Mouse (Mus musculus): ENCODE results near the gene Mvd. TPM values are rescaled to one million over a fixed set of nuclear protein-coding genes. Genes with fewer than 3 reads are reported as not detected.

The Mvd gene
- 42.3 and 50.1 TPM in 2 replicates for polyA plus RNA-seq (2012; rRNA removed)
- 30.9 and 38.2 TPM in 2 replicates for polyA plus RNA-seq (2014; fragmentation: Nextera tagmentation; extraction: Ambion mirVana)

DNA sequence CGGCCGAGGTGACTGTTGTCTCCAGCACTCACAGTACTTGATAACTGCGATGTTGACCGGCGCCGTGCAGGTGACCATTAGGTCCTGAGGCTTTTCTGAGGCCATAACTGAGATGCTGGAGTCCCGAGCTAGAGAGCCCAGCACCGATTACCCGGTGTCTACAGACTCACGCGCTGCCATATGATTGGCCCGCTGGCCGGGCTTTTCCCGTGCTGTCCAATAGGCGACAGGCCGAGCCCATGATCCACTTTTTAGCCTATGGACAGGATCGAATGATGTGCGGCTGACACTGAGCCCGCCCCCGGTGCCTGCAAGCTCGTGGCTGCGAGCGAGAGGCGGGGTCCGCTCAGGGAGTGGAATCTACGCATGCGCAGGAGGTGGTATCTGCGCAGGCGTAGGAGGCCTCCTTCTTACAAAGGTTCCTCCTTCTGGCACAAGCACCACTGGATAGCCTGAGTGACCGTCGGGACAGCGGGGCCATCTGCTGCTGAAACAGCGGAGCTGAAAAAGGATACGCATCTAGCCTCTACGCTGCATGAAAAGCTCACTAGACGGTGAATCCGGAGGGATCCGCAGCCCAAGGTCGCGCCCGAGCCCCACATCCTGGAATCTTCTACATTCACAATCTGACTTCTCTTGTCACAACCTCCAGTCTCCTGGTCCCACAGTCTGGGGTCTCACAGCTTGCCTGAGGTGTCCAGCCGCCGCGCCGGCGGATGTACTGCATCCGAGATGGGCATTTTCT is at the start of gene Mvd:
TSS of gene Mvd (minus strand) at position 161 of the 745 bp plus-strand sequence.
- DNase-seq (ENCODE audit: low spot score) (peak; percentile 99), ATAC-seq (ENCODE audit: low FRiP score, low read depth) (peak; percentile 97)
- under 1% methylated on average over 47 of the region's 47 CpGs for WGBS
- Histone ChIP-seq H3K4me2 (replicated peaks; ENCODE audit: low read depth, low read length, severe bottlenecking) (peak within 1 kb of the TSS; percentile 95), H3K4me1 (ENCODE audit: control insufficient read depth, insufficient read depth, low read length) (peaks cover 14% of the 10 kb centered on the region), H3K27me3 (ENCODE audit: control insufficient read depth, insufficient read depth, low read length) (no peaks in the 10 kb centered on the region), H3K9me3 (ENCODE audit: control insufficient read depth, low read length) (no peaks in the 10 kb centered on the region), H3K9ac (ENCODE audit: low read depth, low read length, severe bottlenecking) (peak within 1 kb of the TSS; percentile 71), H3K36me3 (ENCODE audit: control insufficient read depth, insufficient read depth, low read length) (peaks cover 11% of the 10 kb centered on the region), H3K4me3 (replicated peaks; ENCODE audit: low read length) (peak within 1 kb of the TSS; percentile 68), H3K27ac (replicated peaks; ENCODE audit: low read depth, low read length) (peak within 1 kb of the TSS; percentile 92)
- TF ChIP-seq POLR2A (IDR thresholded peaks at IDR 0.05; ENCODE audit: borderline replicate concordance, extremely low read depth, insufficient read depth, insufficient read length) = peak; percentile 67; the same call in 1 of the 2 replicates

DNA sequence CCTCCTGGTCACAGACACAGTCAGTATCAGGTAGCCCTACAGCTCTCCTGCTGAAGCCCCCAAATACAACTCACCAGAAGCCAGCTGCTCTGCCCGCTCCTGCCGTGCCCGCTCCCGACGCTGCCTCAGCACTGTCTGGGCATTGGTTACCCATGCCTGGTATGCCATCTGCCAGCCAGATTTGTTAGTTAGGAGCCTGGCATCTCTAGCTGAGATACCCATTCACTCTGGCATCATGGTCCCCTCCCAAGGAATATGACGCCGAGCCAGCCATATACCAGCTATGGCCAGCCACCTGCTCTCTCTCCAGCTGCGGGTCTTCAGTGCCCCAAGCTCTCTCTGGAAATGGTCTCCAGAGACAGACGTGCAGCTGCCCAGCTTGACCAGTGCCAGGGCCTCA is 45.2 kb upstream of the Mvd start:
- Histone ChIP-seq H3K9ac (ENCODE audit: low read depth, low read length, severe bottlenecking) (no peak overlapping the region), H3K4me2 (replicated peaks; ENCODE audit: low read depth, low read length, severe bottlenecking) (no peak overlapping the region), H3K4me3 (replicated peaks; ENCODE audit: low read length) (no peak overlapping the region), H3K27me3 (ENCODE audit: control insufficient read depth, insufficient read depth, low read length) (no peaks in the 10 kb centered on the region), H3K27ac (replicated peaks; ENCODE audit: low read depth, low read length) (no peak overlapping the region), H3K36me3 (ENCODE audit: control insufficient read depth, insufficient read depth, low read length) (peaks cover 94% of the 10 kb centered on the region), H3K4me1 (ENCODE audit: control insufficient read depth, insufficient read depth, low read length) (no peaks in the 10 kb centered on the region), H3K9me3 (ENCODE audit: control insufficient read depth, low read length) (no peaks in the 10 kb centered on the region)
- 90% methylated on average over 9 of the region's 9 CpGs for WGBS
- DNase-seq (ENCODE audit: low spot score) (no peak), ATAC-seq (ENCODE audit: low FRiP score, low read depth) (no peak)
- TF ChIP-seq POLR2A (IDR thresholded peaks at IDR 0.05; ENCODE audit: borderline replicate concordance, extremely low read depth, insufficient read depth, insufficient read length) = no peak

DNA sequence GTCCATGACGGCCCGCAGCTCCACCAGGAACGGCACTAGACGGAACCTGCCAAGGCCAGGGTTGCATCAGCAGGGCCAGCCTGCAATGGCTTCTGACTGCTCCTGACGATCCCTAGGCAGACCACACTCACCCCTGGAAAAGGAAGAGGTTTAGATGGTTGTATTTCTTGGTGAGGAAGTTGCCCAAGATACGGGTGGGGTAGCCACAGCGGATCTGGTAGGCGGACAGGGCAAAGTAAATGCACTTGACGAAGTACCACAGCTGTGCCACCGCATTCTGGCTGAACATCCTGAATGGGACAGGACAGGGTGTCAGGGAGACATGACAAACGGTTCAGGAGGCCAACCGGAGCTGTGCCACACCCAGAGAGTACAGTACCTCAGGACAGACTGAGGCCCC is 41.6 kb upstream of the Mvd start:
- 93% methylated on average over 12 of the region's 12 CpGs for WGBS
- DNase-seq (ENCODE audit: low spot score) (no peak), ATAC-seq (ENCODE audit: low FRiP score, low read depth) (no peak)
- H3K9ac ChIP-seq (ENCODE audit: low read depth, low read length, severe bottlenecking) = no peak overlapping the region
- no peak overlapping the region for H3K27ac ChIP-seq (replicated peaks; ENCODE audit: low read depth, low read length)
- H3K36me3 ChIP-seq (ENCODE audit: control insufficient read depth, insufficient read depth, low read length) = peaks cover 92% of the 10 kb centered on the region
- no peaks in the 10 kb centered on the region for H3K27me3 ChIP-seq (ENCODE audit: control insufficient read depth, insufficient read depth, low read length)
- no peak for TF ChIP-seq POLR2A (IDR thresholded peaks at IDR 0.05; ENCODE audit: borderline replicate concordance, extremely low read depth, insufficient read depth, insufficient read length)
- no peak overlapping the region for H3K4me2 ChIP-seq (replicated peaks; ENCODE audit: low read depth, low read length, severe bottlenecking)
- H3K4me1 ChIP-seq (ENCODE audit: control insufficient read depth, insufficient read depth, low read length) = no peaks in the 10 kb centered on the region
- H3K4me3 ChIP-seq (replicated peaks; ENCODE audit: low read length) = no peak overlapping the region
- H3K9me3 ChIP-seq (ENCODE audit: control insufficient read depth, low read length) = no peaks in the 10 kb centered on the region

DNA sequence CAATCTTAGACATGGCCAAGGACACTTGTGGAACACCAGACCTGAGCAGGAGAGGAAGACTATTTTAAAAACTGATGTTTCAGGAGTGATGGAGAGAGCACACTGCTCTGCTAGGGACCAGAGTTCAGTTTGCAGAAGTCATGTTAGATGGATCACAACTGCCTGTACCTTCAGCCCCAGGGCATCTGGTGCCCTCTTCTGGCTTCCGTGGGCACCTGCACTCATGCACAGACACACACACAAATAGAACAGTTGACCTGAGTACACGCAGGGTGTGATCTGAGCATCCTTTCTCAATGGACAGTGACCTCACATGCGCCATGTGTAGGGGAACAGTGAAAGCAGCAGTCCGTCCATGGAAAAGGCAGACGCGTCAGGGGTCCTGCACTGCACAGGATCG is 40.7 kb upstream of the Mvd start:
- Histone ChIP-seq H3K4me1 (ENCODE audit: control insufficient read depth, insufficient read depth, low read length) (no peaks in the 10 kb centered on the region), H3K36me3 (ENCODE audit: control insufficient read depth, insufficient read depth, low read length) (peaks cover 92% of the 10 kb centered on the region), H3K27me3 (ENCODE audit: control insufficient read depth, insufficient read depth, low read length) (no peaks in the 10 kb centered on the region), H3K9me3 (ENCODE audit: control insufficient read depth, low read length) (no peaks in the 10 kb centered on the region), H3K9ac (ENCODE audit: low read depth, low read length, severe bottlenecking) (no peak overlapping the region), H3K4me2 (replicated peaks; ENCODE audit: low read depth, low read length, severe bottlenecking) (no peak overlapping the region), H3K4me3 (replicated peaks; ENCODE audit: low read length) (no peak overlapping the region), H3K27ac (replicated peaks; ENCODE audit: low read depth, low read length) (no peak overlapping the region)
- ATAC-seq (ENCODE audit: low FRiP score, low read depth) (no peak), DNase-seq (ENCODE audit: low spot score) (no peak)
- TF ChIP-seq POLR2A (IDR thresholded peaks at IDR 0.05; ENCODE audit: borderline replicate concordance, extremely low read depth, insufficient read depth, insufficient read length) = no peak
- WGBS = 96% methylated on average over 7 of the region's 7 CpGs

DNA sequence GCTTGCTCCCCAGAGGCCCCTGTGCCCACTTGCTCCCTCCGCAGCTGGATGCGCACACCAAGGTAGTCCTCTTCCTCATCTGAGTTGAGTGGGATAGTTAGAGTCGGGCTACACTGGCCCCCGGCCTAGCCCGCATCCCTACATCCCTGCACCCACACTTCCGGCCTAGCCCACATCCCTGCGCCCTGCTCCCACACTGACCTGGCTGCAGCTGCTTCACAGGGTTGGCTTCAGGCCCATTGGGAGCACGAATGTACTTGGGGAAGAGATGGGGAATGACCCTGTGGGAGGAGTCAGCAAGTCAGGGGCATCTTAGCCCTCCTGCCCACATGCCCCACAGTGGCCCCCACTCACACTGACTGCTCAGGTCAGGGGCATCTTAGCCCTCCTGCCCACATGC is 39.2 kb upstream of the Mvd start:
- Histone ChIP-seq H3K4me3 (replicated peaks; ENCODE audit: low read length) (no peak overlapping the region), H3K4me1 (ENCODE audit: control insufficient read depth, insufficient read depth, low read length) (no peaks in the 10 kb centered on the region), H3K27ac (replicated peaks; ENCODE audit: low read depth, low read length) (no peak overlapping the region), H3K4me2 (replicated peaks; ENCODE audit: low read depth, low read length, severe bottlenecking) (no peak overlapping the region), H3K9me3 (ENCODE audit: control insufficient read depth, low read length) (no peaks in the 10 kb centered on the region), H3K27me3 (ENCODE audit: control insufficient read depth, insufficient read depth, low read length) (no peaks in the 10 kb centered on the region), H3K36me3 (ENCODE audit: control insufficient read depth, insufficient read depth, low read length) (peaks cover 88% of the 10 kb centered on the region), H3K9ac (ENCODE audit: low read depth, low read length, severe bottlenecking) (no peak overlapping the region)
- 98% methylated on average over 8 of the region's 8 CpGs for WGBS
- DNase-seq (ENCODE audit: low spot score) (no peak), ATAC-seq (ENCODE audit: low FRiP score, low read depth) (no peak)
- no peak for TF ChIP-seq POLR2A (IDR thresholded peaks at IDR 0.05; ENCODE audit: borderline replicate concordance, extremely low read depth, insufficient read depth, insufficient read length)

Measured in limb, embryonic 14.5 days (tissue).